ENCODE assay signal across 12 mouse cellular contexts in genomic region chr9:111184929-111185328, GRCm38 (mm10).
A peak's percentile ranks its signal among the peaks of the same experiment; 100 is the strongest.
DNase-seq lines count a peak whose midpoint lies in the region; ATAC-seq and TF ChIP-seq lines count a peak whose summit lies in the region.
"Had no signal": no experiment of that assay in that cellular context is flagged by ENCODE, and none has a peak within 500 bp of the region (broad histone marks: within the 10 kb centered on the region; RNA-seq: fewer than 3 reads in every experiment).

No protein-coding gene starts in this region.

- no peaks in the 10 kb centered on the region for H3K9me3 ChIP-seq in liver, embryonic 14.5 days (ENCODE audit: control insufficient read depth, low read length)
- H3K9me3 ChIP-seq in forebrain, embryonic 12.5 days, result no peaks in the 10 kb centered on the region
- no peaks in the 10 kb centered on the region for H3K9me3 ChIP-seq in hindbrain, embryonic 13.5 days
- no peaks in the 10 kb centered on the region for H3K9me3 ChIP-seq in midbrain, embryonic 16.5 days (replicated peaks; ENCODE audit: control insufficient read depth, low read length, poor library complexity, severe bottlenecking)
- H3K9me3 ChIP-seq: limb, embryonic 15.5 days had no signal

- DNase-seq in liver, embryonic 14.5 days (ENCODE audit: low read depth in 3 of 3, low spot score in 3 of 3), result no peak
- DNase-seq in liver, result no peak
- DNase-seq in spleen, postnatal 14 days (ENCODE audit: low spot score in 2 of 2), result no peak
- DNase-seq in thymus, adult 18-20 months, result no peak
- DNase-seq: cerebellum, adult 18-20 months; gastrocnemius, postnatal 14 days; thymus, postnatal 14 days had no signal

- H3K27me3 ChIP-seq in liver, embryonic 14.5 days (ENCODE audit: control insufficient read depth, insufficient read depth, low read length), result no peaks in the 10 kb centered on the region
- no peaks in the 10 kb centered on the region for H3K27me3 ChIP-seq in forebrain, embryonic 12.5 days
- H3K27me3 ChIP-seq in hindbrain, embryonic 13.5 days, result no peaks in the 10 kb centered on the region
- no peaks in the 10 kb centered on the region for H3K27me3 ChIP-seq in midbrain, embryonic 16.5 days (ENCODE audit: control insufficient read depth, insufficient read depth, low read depth, low read length)
- H3K27me3 ChIP-seq: limb, embryonic 15.5 days had no signal

- ATAC-seq in liver, embryonic 14.5 days (ENCODE audit: insufficient read depth), result 0 out of 2 replicates have a peak, but pooled peaks have one; percentile 28
- peak; percentile 88 for ATAC-seq in forebrain, embryonic 12.5 days (ENCODE audit: low FRiP score)
- ATAC-seq in hindbrain, embryonic 13.5 days (ENCODE audit: low FRiP score), result peak; percentile 69
- peak; percentile 83 for ATAC-seq in midbrain, embryonic 16.5 days

- TF ChIP-seq EP300 in liver, embryonic 14.5 days (IDR thresholded peaks at IDR 0.05; ENCODE audit: low read depth), result no peak

- H3K4me1 ChIP-seq in liver, embryonic 14.5 days (replicated peaks; ENCODE audit: control insufficient read depth in 2 of 2, insufficient read depth in 2 of 2, low read length in 1 of 2), result no peaks in the 10 kb centered on the region
- peaks cover 9% of the 10 kb centered on the region for H3K4me1 ChIP-seq in forebrain, embryonic 12.5 days
- peaks cover 26% of the 10 kb centered on the region for H3K4me1 ChIP-seq in hindbrain, embryonic 13.5 days (replicated peaks)
- H3K4me1 ChIP-seq in midbrain, embryonic 16.5 days (ENCODE audit: control insufficient read depth, insufficient read depth, low read length), result peaks cover 4% of the 10 kb centered on the region; the same call in 1 of the 2 replicates
- H3K4me1 ChIP-seq: limb, embryonic 15.5 days had no signal

- no peak overlapping the region for H3K4me3 ChIP-seq in liver, embryonic 14.5 days (ENCODE audit: insufficient read depth in 1 of 2, low read depth in 2 of 2, low read length in 2 of 2)
- no peak overlapping the region for H3K4me3 ChIP-seq in forebrain, embryonic 12.5 days (replicated peaks)
- H3K4me3 ChIP-seq in hindbrain, embryonic 13.5 days, result no peak overlapping the region
- no peak overlapping the region for H3K4me3 ChIP-seq in midbrain, embryonic 16.5 days (ENCODE audit: low read depth, low read length)
- H3K4me3 ChIP-seq: limb, embryonic 15.5 days had no signal

- no peak overlapping the region for H3K27ac ChIP-seq in liver, embryonic 14.5 days
- H3K27ac ChIP-seq in forebrain, embryonic 12.5 days, result no peak overlapping the region
- H3K27ac ChIP-seq in hindbrain, embryonic 13.5 days, result 0 out of 2 replicates have a peak overlapping the region, but pooled peaks have one; percentile 5
- no peak overlapping the region for H3K27ac ChIP-seq in midbrain, embryonic 16.5 days (ENCODE audit: low read length)
- H3K27ac ChIP-seq: limb, embryonic 15.5 days; macrophage had no signal

- H3K9ac ChIP-seq in liver, embryonic 14.5 days (replicated peaks), result no peak overlapping the region
- H3K9ac ChIP-seq in forebrain, embryonic 12.5 days, result no peak overlapping the region
- no peak overlapping the region for H3K9ac ChIP-seq in hindbrain, embryonic 13.5 days
- no peak overlapping the region for H3K9ac ChIP-seq in midbrain, embryonic 16.5 days (ENCODE audit: low read depth, low read length)
- H3K9ac ChIP-seq: limb, embryonic 15.5 days had no signal

- no peak for TF ChIP-seq CTCF in liver, embryonic 14.5 days (IDR thresholded peaks at IDR 0.05; ENCODE audit: low read depth)

- WGBS in liver, embryonic 14.5 days (ENCODE audit: insufficient replicate concordance), result 73% methylated on average over 4 of the region's 4 CpGs
- WGBS in forebrain, embryonic 12.5 days, result 32% methylated on average over 4 of the region's 4 CpGs
- WGBS in hindbrain, embryonic 13.5 days, result 21% methylated on average over 4 of the region's 4 CpGs
- WGBS in midbrain, embryonic 16.5 days, result 31% methylated on average over 4 of the region's 4 CpGs

- no peak overlapping the region for H3K4me2 ChIP-seq in liver, embryonic 14.5 days (ENCODE audit: low read depth)
- no peak overlapping the region for H3K4me2 ChIP-seq in forebrain, embryonic 12.5 days
- H3K4me2 ChIP-seq in hindbrain, embryonic 13.5 days, result no peak overlapping the region
- H3K4me2 ChIP-seq in midbrain, embryonic 16.5 days (ENCODE audit: low read length), result no peak overlapping the region
- H3K4me2 ChIP-seq: limb, embryonic 15.5 days had no signal

- H3K36me3 ChIP-seq in liver, embryonic 14.5 days (replicated peaks; ENCODE audit: control insufficient read depth, insufficient read depth, low read depth), result no peaks in the 10 kb centered on the region; the same call in 1 of the 2 replicates
- H3K36me3 ChIP-seq in forebrain, embryonic 12.5 days (replicated peaks), result no peaks in the 10 kb centered on the region
- H3K36me3 ChIP-seq in hindbrain, embryonic 13.5 days, result peaks cover 15% of the 10 kb centered on the region
- peaks cover 4% of the 10 kb centered on the region; the same call in 1 of the 2 replicates for H3K36me3 ChIP-seq in midbrain, embryonic 16.5 days (ENCODE audit: control insufficient read depth, insufficient read depth, low read length)

Comparison
In these comparisons a context has a peak if more than half of its experiments do, and no peak if none do; other contexts are left out.
1. ATAC-seq: peak in every context shown above with its lines; median percentile 88 in forebrain, embryonic 12.5 days; 83 in midbrain, embryonic 16.5 days; 69 in hindbrain, embryonic 13.5 days; 28 in liver, embryonic 14.5 days.